Mouse (Mus musculus): ENCODE measurements around the gene Zdhhc6. TPM values are rescaled to one million over a fixed set of nuclear protein-coding genes. Genes with fewer than 3 reads are reported as not detected.

Gene Zdhhc6
- total RNA-seq, 2 experiments from 2014 or later: 66.1 to 80.5 TPM

- ATAC-seq (replicated peaks; ENCODE audit: low FRiP score, low TSS enrichment, poor library complexity, severe bottlenecking): no peak
Observed at GRCm38 (mm10) chr19:55313649-55314048, 2.2 kb downstream of the Zdhhc6 start.

DNA sequence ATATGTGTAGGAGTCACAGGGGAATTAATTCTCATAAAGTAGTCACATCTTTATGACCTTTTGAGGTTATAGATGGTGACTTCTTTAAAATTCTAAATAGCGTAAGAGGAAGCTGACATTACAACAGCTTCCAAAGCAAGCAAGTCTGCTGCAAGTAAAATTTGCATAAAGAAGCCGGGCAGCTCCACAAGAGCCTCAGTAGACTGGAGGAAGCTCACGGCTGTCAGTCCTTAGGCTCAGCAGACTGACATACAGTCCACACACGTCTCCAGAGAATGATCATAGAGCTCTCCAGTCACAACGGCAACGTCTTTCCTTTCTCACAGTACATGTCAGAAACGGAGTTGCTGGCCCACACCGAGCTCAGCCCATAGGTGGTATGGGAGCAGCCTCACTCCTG lies 4.0 kb downstream of the Zdhhc6 start:
- ATAC-seq (replicated peaks; ENCODE audit: low FRiP score, low TSS enrichment, poor library complexity, severe bottlenecking): no peak

- ATAC-seq (replicated peaks; ENCODE audit: low FRiP score, low TSS enrichment, poor library complexity, severe bottlenecking): 0 out of 2 replicates have a peak, but pooled peaks have one; percentile 32
Observed at GRCm38 (mm10) chr19:55305024-55305423, 10.8 kb downstream of the Zdhhc6 start.

DNA sequence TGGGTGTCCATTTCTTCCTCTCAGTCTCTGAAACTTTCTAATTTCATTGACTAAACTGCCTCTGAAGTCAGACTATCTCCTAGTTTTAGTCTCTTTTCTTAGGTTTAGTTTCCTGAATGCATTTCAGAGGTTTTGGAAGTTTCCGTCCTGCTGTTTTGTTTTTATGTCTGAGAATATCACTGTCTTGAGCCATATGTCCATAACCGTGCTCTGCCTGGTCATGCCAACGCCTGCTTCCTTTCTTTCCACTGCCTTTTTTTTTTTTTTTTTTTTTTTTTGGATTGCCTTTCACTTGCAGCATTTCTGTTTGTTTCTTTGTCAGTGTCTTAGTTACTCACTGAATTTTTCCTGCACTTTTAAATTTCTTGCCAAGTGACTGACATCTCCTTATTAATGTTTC lies 15.3 kb downstream of the Zdhhc6 start:
- ATAC-seq (replicated peaks; ENCODE audit: low FRiP score, low TSS enrichment, poor library complexity, severe bottlenecking): no peak

DNA sequence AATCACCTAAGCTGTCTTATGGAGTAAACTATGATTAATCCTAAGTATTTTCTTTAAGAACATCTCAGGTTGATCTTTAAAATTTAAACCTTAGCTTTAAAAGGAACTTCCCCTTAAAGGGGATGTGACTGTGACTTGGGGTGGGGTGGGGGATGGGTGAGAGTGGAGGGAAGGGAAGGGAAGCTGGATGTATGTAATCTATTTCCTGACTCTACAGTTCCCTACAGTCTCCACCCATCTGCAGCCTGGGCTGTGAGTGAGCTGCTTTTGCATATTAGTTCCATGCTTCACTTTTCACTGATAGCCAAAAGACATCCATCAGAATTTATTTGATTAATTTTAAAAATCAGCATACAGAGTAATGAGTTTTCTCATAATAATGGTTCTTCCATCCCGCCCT lies 16.5 kb downstream of the Zdhhc6 start:
- no peak for ATAC-seq (replicated peaks; ENCODE audit: low FRiP score, low TSS enrichment, poor library complexity, severe bottlenecking)

GRCm38 (mm10) chr19:55297961-55298360 lies 17.9 kb downstream of the Zdhhc6 start:
- ATAC-seq (replicated peaks; ENCODE audit: low FRiP score, low TSS enrichment, poor library complexity, severe bottlenecking): no peak

- no peak for ATAC-seq (replicated peaks; ENCODE audit: low FRiP score, low TSS enrichment, poor library complexity, severe bottlenecking)
Observed at GRCm38 (mm10) chr19:55297489-55297888, 18.3 kb downstream of the Zdhhc6 start.

DNA sequence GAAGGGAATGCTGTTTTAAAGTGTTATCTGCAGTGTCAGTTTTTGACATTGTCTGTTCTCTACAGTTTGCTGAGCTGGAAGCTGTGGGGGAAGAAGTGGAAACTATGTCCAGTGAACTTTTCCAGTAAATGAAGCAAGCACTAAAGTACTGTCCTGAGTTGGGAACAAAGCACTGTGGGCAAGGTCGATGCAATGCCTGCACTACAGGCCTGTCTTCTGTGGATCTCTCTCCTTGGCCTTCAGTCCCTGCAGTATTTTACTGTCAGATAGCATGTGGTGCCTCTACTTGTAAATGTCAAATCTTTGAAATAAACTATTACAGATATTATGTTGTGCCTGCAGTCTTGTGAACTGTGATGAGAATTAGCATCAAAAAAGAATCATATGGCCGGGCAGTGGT lies 19.5 kb downstream of the Zdhhc6 start:
- no peak for ATAC-seq (replicated peaks; ENCODE audit: low FRiP score, low TSS enrichment, poor library complexity, severe bottlenecking)

GRCm38 (mm10) chr19:55295556-55295955 lies 20.3 kb downstream of the Zdhhc6 start:
- ATAC-seq (replicated peaks; ENCODE audit: low FRiP score, low TSS enrichment, poor library complexity, severe bottlenecking): no peak

DNA sequence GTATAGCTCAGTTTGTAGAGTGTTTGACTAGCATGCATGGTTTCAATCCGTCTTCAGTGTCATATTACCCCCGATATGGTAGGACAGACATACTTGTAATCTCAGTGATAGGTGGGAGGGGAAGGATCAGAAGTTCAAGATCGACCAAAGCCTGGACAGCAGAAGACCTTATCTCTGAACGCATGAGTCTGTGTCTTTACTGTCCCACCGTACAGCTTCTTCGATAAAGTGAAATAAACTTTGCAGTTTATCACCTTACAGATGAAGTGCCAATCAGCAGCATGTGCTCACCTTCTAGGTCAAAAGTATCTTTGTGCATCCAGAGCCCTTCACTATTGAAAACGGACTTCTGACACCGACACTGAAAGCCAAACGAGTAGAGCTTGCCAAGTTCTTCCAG lies 20.8 kb downstream of the Zdhhc6 start:
- peak; percentile 54 for ATAC-seq (replicated peaks; ENCODE audit: low FRiP score, low TSS enrichment, poor library complexity, severe bottlenecking)

DNA sequence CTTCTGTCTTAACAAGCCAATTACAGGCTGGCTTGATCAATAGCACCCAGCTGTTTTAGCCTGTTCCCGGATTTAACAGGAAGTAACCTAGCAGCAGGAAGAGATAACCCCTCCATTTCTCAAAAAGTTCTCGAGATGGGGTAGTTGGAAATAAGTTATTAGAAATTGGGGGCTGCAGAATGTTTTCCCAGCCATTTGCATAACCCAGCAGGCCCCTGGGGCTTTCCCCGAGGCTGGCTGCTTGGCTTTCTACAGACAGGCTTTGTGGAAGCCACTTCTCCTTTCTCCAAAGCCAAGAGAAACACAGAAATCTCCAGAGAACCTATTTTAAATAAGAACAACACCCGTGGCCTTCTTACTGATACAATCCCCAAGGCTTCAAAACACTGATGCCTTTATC lies 22.7 kb downstream of the Zdhhc6 start:
- no peak for ATAC-seq (replicated peaks; ENCODE audit: low FRiP score, low TSS enrichment, poor library complexity, severe bottlenecking)

DNA sequence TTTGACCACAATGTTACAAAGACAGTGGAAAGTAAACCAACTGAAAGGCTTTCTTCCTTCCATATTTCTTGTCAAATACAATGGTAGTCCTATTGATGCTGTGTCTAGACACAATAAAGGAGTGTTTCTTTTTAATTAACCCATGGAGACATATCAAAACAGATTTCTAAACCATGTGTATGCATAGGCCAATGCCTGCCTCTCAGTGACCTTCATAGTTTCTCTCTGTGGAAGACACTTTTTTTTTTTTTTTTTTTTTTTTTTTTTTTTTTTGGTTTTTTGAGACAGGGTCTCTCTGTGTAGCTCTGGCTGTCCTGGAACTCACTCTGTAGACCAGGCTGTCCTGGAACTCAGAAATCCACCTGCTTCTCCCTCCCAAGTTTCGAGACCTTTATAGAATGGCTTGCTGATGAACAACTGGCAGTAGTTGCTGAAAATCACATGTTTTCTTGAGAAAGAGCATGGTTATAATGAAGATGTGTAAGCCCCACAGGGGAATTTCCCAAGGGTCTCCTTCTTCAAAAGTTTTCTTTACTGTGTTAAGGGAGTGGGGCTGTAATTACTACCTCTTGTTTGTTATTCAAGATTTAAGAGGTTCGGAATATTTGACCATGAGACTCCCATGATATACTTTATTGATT lies 23.5 kb downstream of the Zdhhc6 start:
- no peak for ATAC-seq (replicated peaks; ENCODE audit: low FRiP score, low TSS enrichment, poor library complexity, severe bottlenecking)

DNA sequence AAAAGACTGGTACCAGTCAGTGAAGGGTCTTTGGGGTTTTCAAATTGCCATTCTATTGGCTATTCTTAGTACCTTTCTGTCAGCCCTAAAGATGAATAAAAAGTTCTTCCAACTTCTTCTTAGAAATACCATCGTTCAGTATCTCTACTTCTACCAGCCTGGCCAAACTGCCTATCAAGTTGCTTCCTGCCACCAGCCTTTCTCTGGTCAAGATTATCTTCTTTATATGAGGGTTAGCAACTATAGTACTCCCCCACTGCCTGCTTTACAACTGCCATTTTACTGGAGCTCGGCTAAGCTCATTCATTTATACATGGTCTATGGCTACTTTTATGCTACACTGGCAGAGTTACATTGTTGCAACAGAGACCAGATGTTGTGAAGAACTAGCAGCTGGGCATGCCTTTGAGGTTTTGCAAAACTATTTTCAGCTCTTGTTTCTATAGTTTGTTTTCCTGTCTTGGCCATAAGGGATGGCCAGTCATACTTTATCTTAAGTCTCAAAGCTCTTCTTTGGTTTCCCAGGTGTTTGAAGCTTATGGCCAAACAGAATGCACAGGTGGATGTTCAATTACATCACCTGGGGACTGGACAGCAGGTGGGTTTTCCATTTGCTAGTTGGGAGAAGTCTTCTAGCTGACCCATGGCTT lies 25.1 kb downstream of the Zdhhc6 start:
- no peak for ATAC-seq (replicated peaks; ENCODE audit: low FRiP score, low TSS enrichment, poor library complexity, severe bottlenecking)

GRCm38 (mm10) chr19:55288974-55289373 lies 26.9 kb downstream of the Zdhhc6 start:
- ATAC-seq (replicated peaks; ENCODE audit: low FRiP score, low TSS enrichment, poor library complexity, severe bottlenecking): no peak

DNA sequence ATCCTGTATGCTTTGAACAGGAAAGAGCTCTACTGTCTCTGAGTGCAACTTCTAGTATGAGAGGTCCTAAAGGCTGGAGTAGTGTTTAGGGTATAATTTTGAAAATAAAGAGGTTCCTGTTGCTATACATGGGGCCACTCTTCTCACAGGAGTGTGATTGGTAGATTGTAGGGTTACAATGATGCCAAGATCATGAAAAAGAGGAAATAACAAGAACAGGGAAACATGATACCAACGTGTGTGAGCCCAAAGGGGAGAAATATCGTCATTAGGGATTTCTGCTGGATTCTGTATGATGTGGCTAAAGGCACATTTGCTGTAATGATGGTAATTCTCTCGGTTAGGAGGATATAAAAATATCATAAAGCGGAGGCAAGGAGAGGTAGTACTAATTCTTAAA lies 29.8 kb downstream of the Zdhhc6 start:
- no peak for ATAC-seq (replicated peaks; ENCODE audit: low FRiP score, low TSS enrichment, poor library complexity, severe bottlenecking)

GRCm38 (mm10) chr19:55284093-55284492 lies 31.7 kb downstream of the Zdhhc6 start:
- ATAC-seq (replicated peaks; ENCODE audit: low FRiP score, low TSS enrichment, poor library complexity, severe bottlenecking): peak; percentile 100

- ATAC-seq (replicated peaks; ENCODE audit: low FRiP score, low TSS enrichment, poor library complexity, severe bottlenecking): no peak
Observed at GRCm38 (mm10) chr19:55276770-55277169, 39.1 kb downstream of the Zdhhc6 start.

DNA sequence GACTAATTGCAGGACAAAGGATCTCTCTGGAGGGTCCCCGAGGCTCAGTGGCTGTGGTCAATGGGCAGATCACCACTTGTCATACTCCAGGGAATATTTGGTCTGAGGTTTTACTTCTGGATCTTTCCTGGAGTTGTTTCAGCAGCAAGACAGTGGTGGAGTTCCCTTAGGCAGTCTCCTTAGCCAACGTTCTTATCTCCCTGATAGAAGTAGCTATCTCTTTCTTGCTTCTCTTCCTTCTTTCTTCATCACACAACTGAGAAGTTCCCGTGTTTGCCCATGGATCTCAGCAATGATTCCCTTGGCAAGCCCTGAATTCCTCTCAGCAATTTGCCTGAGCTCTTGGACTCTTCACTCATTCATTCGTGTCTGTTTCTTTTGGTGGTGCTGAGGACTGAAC lies 39.7 kb downstream of the Zdhhc6 start:
- no peak for ATAC-seq (replicated peaks; ENCODE audit: low FRiP score, low TSS enrichment, poor library complexity, severe bottlenecking)

GRCm38 (mm10) chr19:55273340-55273739 lies 42.5 kb downstream of the Zdhhc6 start:
- ATAC-seq (replicated peaks; ENCODE audit: low FRiP score, low TSS enrichment, poor library complexity, severe bottlenecking): peak; percentile 70

DNA sequence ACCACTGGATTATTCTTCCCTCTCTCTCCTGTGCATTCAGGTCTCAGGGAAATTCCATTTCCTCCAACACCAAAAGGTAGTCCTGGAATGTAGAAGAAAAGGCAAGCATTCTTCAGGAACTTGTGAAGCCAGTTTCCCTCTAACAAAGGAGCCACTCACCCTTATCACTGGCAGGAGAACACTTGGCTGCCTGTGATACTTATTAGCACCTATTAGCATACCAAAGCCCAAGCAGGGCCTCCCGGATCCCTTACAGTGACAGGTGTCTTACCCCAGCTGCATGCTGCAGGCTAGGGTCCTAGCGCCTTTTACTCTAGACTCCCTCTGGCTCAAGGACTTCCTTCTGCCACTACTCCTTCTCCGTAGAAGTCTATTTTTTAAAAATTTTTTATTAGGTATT lies 44.4 kb downstream of the Zdhhc6 start:
- peak; percentile 54 for ATAC-seq (replicated peaks; ENCODE audit: low FRiP score, low TSS enrichment, poor library complexity, severe bottlenecking)

DNA sequence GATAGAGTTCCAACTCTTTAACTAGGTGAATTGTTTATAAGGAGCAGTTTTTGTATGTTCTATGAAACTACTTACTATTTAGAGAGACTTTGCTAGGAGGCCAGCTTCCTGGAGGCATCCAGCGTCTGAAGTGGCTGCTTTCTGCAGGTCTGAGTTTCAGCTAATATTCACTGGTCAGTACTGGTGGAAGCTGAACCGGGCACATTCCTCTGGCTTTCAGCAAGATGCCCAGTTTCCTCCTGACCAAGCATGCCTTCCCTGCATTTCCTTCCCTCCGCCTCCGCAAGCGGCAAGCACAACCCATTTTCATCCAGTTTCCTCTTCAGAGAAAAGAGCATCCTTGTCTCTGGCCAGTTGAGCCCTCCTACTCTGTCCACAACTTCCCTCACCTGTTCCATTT lies 46.8 kb downstream of the Zdhhc6 start:
- ATAC-seq (replicated peaks; ENCODE audit: low FRiP score, low TSS enrichment, poor library complexity, severe bottlenecking): no peak

Measured in megakaryocyte-erythroid progenitor cell, adult 5-6 weeks (primary cell).